In the genomic region with DNA sequence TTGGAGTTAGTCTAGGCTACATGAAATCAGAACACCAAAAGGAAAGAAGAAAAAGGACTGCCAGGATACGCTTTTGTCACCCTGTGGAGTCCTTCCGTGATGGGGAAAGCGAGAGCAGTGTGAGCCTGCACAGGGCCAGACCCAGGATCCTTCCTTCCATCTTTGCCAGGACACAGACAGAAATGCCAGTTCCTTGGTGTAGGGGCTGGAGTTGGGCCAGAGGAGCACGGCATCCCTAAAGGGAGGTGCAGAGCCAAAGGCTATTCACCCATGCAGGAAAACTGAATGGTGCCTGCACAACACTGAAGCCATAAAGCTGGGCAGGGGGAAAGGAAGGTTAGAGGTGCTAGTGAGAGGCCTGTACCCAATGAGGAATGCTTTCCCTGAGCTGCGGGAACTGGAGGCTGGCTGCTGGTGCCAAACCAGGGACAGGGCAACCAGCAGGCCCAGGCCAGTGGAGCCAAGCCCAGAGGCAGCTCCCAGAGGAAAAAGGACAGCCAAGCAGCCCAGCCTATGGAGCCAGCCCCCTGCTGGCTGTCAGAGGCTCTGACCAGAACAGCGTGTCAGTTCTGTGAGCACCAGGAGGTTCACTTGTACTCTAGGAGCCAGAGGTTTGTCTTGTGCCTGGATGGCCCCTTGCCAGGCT, we compare ENCODE assay signal across 8 mouse cellular contexts. TPM values are rescaled to one million over a fixed set of nuclear protein-coding genes. Genes with fewer than 3 reads are reported as not detected.
DNase-seq lines count a peak whose midpoint lies in the region; ATAC-seq and TF ChIP-seq lines count a peak whose summit lies in the region.

No protein-coding gene starts in this region.

- no peaks in the 10 kb centered on the region for H3K9me3 ChIP-seq in hindbrain, postnatal 0 days (ENCODE audit: low read length)
- H3K9me3 ChIP-seq in liver, embryonic 13.5 days (replicated peaks), result no peaks in the 10 kb centered on the region
- no peaks in the 10 kb centered on the region for H3K9me3 ChIP-seq in neural tube, embryonic 13.5 days

- H3K4me1 ChIP-seq in hindbrain, postnatal 0 days (ENCODE audit: insufficient read depth, low read length), result peaks cover 19% of the 10 kb centered on the region
- H3K4me1 ChIP-seq in liver, embryonic 13.5 days (replicated peaks), result peaks cover 31% of the 10 kb centered on the region
- H3K4me1 ChIP-seq in neural tube, embryonic 13.5 days (replicated peaks), result peaks cover 25% of the 10 kb centered on the region

- peak; percentile 31 for DNase-seq in right cerebral cortex, adult 18-20 months
- DNase-seq in right cerebral cortex, postnatal 25 days, result no peak
- DNase-seq in cerebellum, postnatal 10 days, result peak; percentile 76 to 83
- DNase-seq in gastrocnemius, postnatal 36 days, result peak; percentile 34 to 39
- DNase-seq in hindbrain, postnatal 0 days (ENCODE audit: low spot score), result peak; percentile 77
- DNase-seq in liver, embryonic 13.5 days, result no peak
- DNase-seq in T-cell, adult 2 months (ENCODE audit: low spot score), result no peak

- no peak overlapping the region for H3K4me2 ChIP-seq in hindbrain, postnatal 0 days (ENCODE audit: low read depth, low read length)
- H3K4me2 ChIP-seq in liver, embryonic 13.5 days, result no peak overlapping the region
- H3K4me2 ChIP-seq in neural tube, embryonic 13.5 days, result no peak overlapping the region

- H3K27ac ChIP-seq in hindbrain, postnatal 0 days, result peak overlapping the region; percentile 77
- peak overlapping the region; percentile 18; the same call in 1 of the 2 replicates for H3K27ac ChIP-seq in liver, embryonic 13.5 days
- peak overlapping the region; percentile 43 for H3K27ac ChIP-seq in neural tube, embryonic 13.5 days (replicated peaks)

- no peaks in the 10 kb centered on the region for H3K27me3 ChIP-seq in hindbrain, postnatal 0 days (ENCODE audit: insufficient read depth, low read length)
- no peaks in the 10 kb centered on the region for H3K27me3 ChIP-seq in liver, embryonic 13.5 days
- H3K27me3 ChIP-seq in neural tube, embryonic 13.5 days, result no peaks in the 10 kb centered on the region

- peak; percentile 75 for TF ChIP-seq CTCF in hindbrain, postnatal 0 days (IDR thresholded peaks at IDR 0.05; ENCODE audit: low read depth)

- WGBS in hindbrain, postnatal 0 days, result 26% methylated on average over 6 of the region's 6 CpGs
- 59% methylated on average over 6 of the region's 6 CpGs for WGBS in liver, embryonic 13.5 days (ENCODE audit: insufficient replicate concordance)
- WGBS in neural tube, embryonic 13.5 days, result 54% methylated on average over 6 of the region's 6 CpGs

- no peak overlapping the region for H3K9ac ChIP-seq in hindbrain, postnatal 0 days (replicated peaks; ENCODE audit: low read length)
- H3K9ac ChIP-seq in liver, embryonic 13.5 days, result 0 out of 2 replicates have a peak overlapping the region, but pooled peaks have one; percentile 33
- H3K9ac ChIP-seq in neural tube, embryonic 13.5 days, result 0 out of 2 replicates have a peak overlapping the region, but pooled peaks have one; percentile 13

- ATAC-seq in hindbrain, postnatal 0 days, result peak; percentile 78
- peak; percentile 46 for ATAC-seq in liver, embryonic 13.5 days (ENCODE audit: low read depth)
- ATAC-seq in neural tube, embryonic 13.5 days (ENCODE audit: low read depth), result peak; percentile 73

- intact Hi-C loops in gastrocnemius, postnatal 36 days (cut with DNase I), result no loop called here

- H3K36me3 ChIP-seq in hindbrain, postnatal 0 days (ENCODE audit: insufficient read depth, low read length), result no peaks in the 10 kb centered on the region
- H3K36me3 ChIP-seq in liver, embryonic 13.5 days, result no peaks in the 10 kb centered on the region
- H3K36me3 ChIP-seq in neural tube, embryonic 13.5 days, result no peaks in the 10 kb centered on the region

- no peak overlapping the region for H3K4me3 ChIP-seq in hindbrain, postnatal 0 days (ENCODE audit: low read length)
- H3K4me3 ChIP-seq in liver, embryonic 13.5 days (replicated peaks), result no peak overlapping the region
- H3K4me3 ChIP-seq in neural tube, embryonic 13.5 days, result no peak overlapping the region

RNA-seq across cellular contexts. Expression of gene Commd7, which starts 32.4 kb away (rescaled TPM):
- total RNA-seq in gastrocnemius, postnatal 36 days (2021), result 10 to 100 TPM in 1 of 2 experiments, 1 to 10 TPM in 1; 9.9 to 10.3 TPM
- 21.2 and 25.7 TPM in 2 replicates for total RNA-seq in hindbrain, postnatal 0 days (2014; rRNA removed)
- 88.0 and 93.4 TPM in 2 replicates for polyA plus RNA-seq in hindbrain, postnatal 0 days (2015; fragmentation: Nextera tagmentation; extraction: Ambion mirVana)
- 39.8 and 39.9 TPM in 2 replicates for polyA plus RNA-seq in liver, embryonic 13.5 days (2015; fragmentation: Nextera tagmentation; extraction: Ambion mirVana)
- 84.6 and 85.9 TPM in 2 replicates for polyA plus RNA-seq in neural tube, embryonic 13.5 days (2015; fragmentation: Nextera tagmentation; extraction: Ambion mirVana)

RNA-seq across cellular contexts. Expression of gene Dnmt3b, which starts 49.1 kb away (rescaled TPM):
- under 1 TPM; 0.35 to 0.56 TPM for total RNA-seq in gastrocnemius, postnatal 36 days (2021)
- 2.5 and 2.9 TPM in 2 replicates for total RNA-seq in hindbrain, postnatal 0 days (2014; rRNA removed)
- 2.7 and 2.8 TPM in 2 replicates for polyA plus RNA-seq in hindbrain, postnatal 0 days (2015; fragmentation: Nextera tagmentation; extraction: Ambion mirVana)
- 8.2 and 8.6 TPM in 2 replicates for polyA plus RNA-seq in liver, embryonic 13.5 days (2015; fragmentation: Nextera tagmentation; extraction: Ambion mirVana)
- 3.9 and 4.6 TPM in 2 replicates for polyA plus RNA-seq in neural tube, embryonic 13.5 days (2015; fragmentation: Nextera tagmentation; extraction: Ambion mirVana)

Comparison
In these comparisons a context has a peak if more than half of its experiments do, and no peak if none do; other contexts are left out.
1. DNase-seq: peak in right cerebral cortex, adult 18-20 months (single experiment), cerebellum, postnatal 10 days (2 of 2), gastrocnemius, postnatal 36 days (2 of 2) and hindbrain, postnatal 0 days (single experiment); none in right cerebral cortex, postnatal 25 days (single experiment), liver, embryonic 13.5 days (single experiment) and T-cell, adult 2 months (single experiment).
2. H3K27ac ChIP-seq: peak in every context shown above with its lines; median percentile 77 in hindbrain, postnatal 0 days; 43 in neural tube, embryonic 13.5 days; 18 in liver, embryonic 13.5 days.
3. Peak in every context shown above with its lines, with median percentiles within 50 percentile points of each other: ATAC-seq.